In the genomic region with DNA sequence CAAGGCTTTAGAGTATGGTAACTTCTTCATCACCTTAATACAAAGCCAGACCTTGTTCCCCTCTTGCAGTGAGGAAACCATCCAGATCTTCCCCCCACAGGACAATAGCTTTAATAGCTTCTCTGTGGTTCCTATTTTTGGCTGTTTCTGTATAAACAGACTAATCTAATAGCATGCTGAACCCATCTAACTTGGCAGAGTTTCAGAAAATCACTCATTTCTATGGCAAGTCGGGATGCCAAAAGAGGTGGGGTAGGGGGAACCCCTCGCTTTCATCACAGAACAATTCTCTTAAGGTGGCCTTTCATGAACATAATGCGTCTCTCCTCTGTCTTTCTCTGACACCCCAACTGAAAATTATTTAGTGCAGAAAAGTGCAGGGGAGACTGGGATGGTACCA, we compare ENCODE assay signal across 28 mouse cellular contexts.
A peak's percentile ranks its signal among the peaks of the same experiment; 100 is the strongest.
DNase-seq lines count a peak whose midpoint lies in the region; ATAC-seq and TF ChIP-seq lines count a peak whose summit lies in the region.
"Had no signal": no experiment of that assay in that cellular context is flagged by ENCODE, and none has a peak within 500 bp of the region (broad histone marks: within the 10 kb centered on the region; RNA-seq: fewer than 3 reads in every experiment).

No protein-coding gene starts in this region.

- H3K9ac ChIP-seq in hindbrain, postnatal 0 days (replicated peaks; ENCODE audit: low read length) = no peak overlapping the region
- H3K9ac ChIP-seq in hindbrain, embryonic 16.5 days (ENCODE audit: low read depth, low read length) = no peak overlapping the region
- H3K9ac ChIP-seq in embryonic facial prominence, embryonic 14.5 days (ENCODE audit: low read depth, low read length) = no peak overlapping the region
- H3K9ac ChIP-seq in heart, embryonic 12.5 days = no peak overlapping the region
- H3K9ac ChIP-seq: forebrain, embryonic 15.5 days; limb, embryonic 12.5 days; liver, embryonic 12.5 days; neural tube, embryonic 12.5 days had no signal

- no peak overlapping the region for H3K4me3 ChIP-seq in hindbrain, postnatal 0 days (ENCODE audit: low read length)
- no peak overlapping the region for H3K4me3 ChIP-seq in hindbrain, embryonic 16.5 days (ENCODE audit: low read length)
- no peak overlapping the region for H3K4me3 ChIP-seq in embryonic facial prominence, embryonic 14.5 days (ENCODE audit: low read depth, low read length)
- H3K4me3 ChIP-seq in heart, embryonic 12.5 days = no peak overlapping the region
- H3K4me3 ChIP-seq: forebrain, embryonic 15.5 days; limb, embryonic 12.5 days; liver, embryonic 12.5 days; megakaryocyte, embryonic 14.5 days; neural tube, embryonic 12.5 days had no signal

- no peak for ATAC-seq in hindbrain, postnatal 0 days
- ATAC-seq in hindbrain, embryonic 16.5 days = no peak
- ATAC-seq in embryonic facial prominence, embryonic 14.5 days (ENCODE audit: low read depth) = peak; percentile 30; the same call in 1 of the 2 replicates
- ATAC-seq in heart, embryonic 12.5 days (ENCODE audit: insufficient number of reproducible peaks, low FRiP score) = no peak
- ATAC-seq: forebrain, embryonic 15.5 days; inflammation-experienced regulatory T-cells, adult 6 months; liver, embryonic 12.5 days had no signal

- no peak overlapping the region for H3K27ac ChIP-seq in hindbrain, postnatal 0 days
- no peak overlapping the region for H3K27ac ChIP-seq in hindbrain, embryonic 16.5 days (ENCODE audit: low read depth, low read length)
- H3K27ac ChIP-seq in embryonic facial prominence, embryonic 14.5 days (replicated peaks; ENCODE audit: low read depth, low read length) = 0 out of 2 replicates have a peak overlapping the region, but pooled peaks have one; percentile 24
- H3K27ac ChIP-seq in heart, embryonic 12.5 days (ENCODE audit: poor library complexity, severe bottlenecking) = no peak overlapping the region
- H3K27ac ChIP-seq: forebrain, embryonic 15.5 days; limb, embryonic 12.5 days; liver, embryonic 12.5 days; neural tube, embryonic 12.5 days had no signal

- no peaks in the 10 kb centered on the region for H3K36me3 ChIP-seq in hindbrain, postnatal 0 days (ENCODE audit: insufficient read depth, low read length)
- no peaks in the 10 kb centered on the region for H3K36me3 ChIP-seq in hindbrain, embryonic 16.5 days (ENCODE audit: control insufficient read depth, insufficient read depth, low read length)
- H3K36me3 ChIP-seq in embryonic facial prominence, embryonic 14.5 days (ENCODE audit: control insufficient read depth, insufficient read depth, low read length) = no peaks in the 10 kb centered on the region
- H3K36me3 ChIP-seq in heart, embryonic 12.5 days = no peaks in the 10 kb centered on the region
- H3K36me3 ChIP-seq: forebrain, embryonic 15.5 days; limb, embryonic 12.5 days; liver, embryonic 12.5 days; neural tube, embryonic 12.5 days had no signal

- H3K9me3 ChIP-seq in hindbrain, postnatal 0 days (ENCODE audit: low read length) = no peaks in the 10 kb centered on the region
- no peaks in the 10 kb centered on the region for H3K9me3 ChIP-seq in hindbrain, embryonic 16.5 days (ENCODE audit: control insufficient read depth, low read length)
- H3K9me3 ChIP-seq in embryonic facial prominence, embryonic 14.5 days (ENCODE audit: control insufficient read depth, low read length) = 0 out of 2 replicates have a peak, but pooled peaks cover 6% of the 10 kb centered on the region
- H3K9me3 ChIP-seq in heart, embryonic 12.5 days (replicated peaks) = 0 out of 2 replicates have a peak, but pooled peaks cover 9% of the 10 kb centered on the region
- H3K9me3 ChIP-seq: forebrain, embryonic 15.5 days; limb, embryonic 12.5 days; liver, embryonic 12.5 days; neural tube, embryonic 12.5 days had no signal

- H3K4me1 ChIP-seq in hindbrain, postnatal 0 days (ENCODE audit: insufficient read depth, low read length) = 0 out of 2 replicates have a peak, but pooled peaks cover 3% of the 10 kb centered on the region
- H3K4me1 ChIP-seq in hindbrain, embryonic 16.5 days (ENCODE audit: control insufficient read depth, insufficient read depth, low read depth, low read length) = peaks cover 4% of the 10 kb centered on the region
- H3K4me1 ChIP-seq in embryonic facial prominence, embryonic 14.5 days (ENCODE audit: control insufficient read depth, insufficient read depth, low read length) = peaks cover 24% of the 10 kb centered on the region
- peaks cover 11% of the 10 kb centered on the region for H3K4me1 ChIP-seq in heart, embryonic 12.5 days (replicated peaks)

- WGBS in hindbrain, postnatal 0 days = 45% methylated on average over 3 of the region's 3 CpGs
- WGBS in hindbrain, embryonic 16.5 days = 49% methylated on average over 3 of the region's 3 CpGs
- 52% methylated on average over 3 of the region's 3 CpGs for WGBS in embryonic facial prominence, embryonic 14.5 days
- 75% methylated on average over 3 of the region's 3 CpGs for WGBS in heart, embryonic 12.5 days

- peak; percentile 47 for DNase-seq in hindbrain, postnatal 0 days (ENCODE audit: low spot score)
- DNase-seq in lung, postnatal 10 days = peak; percentile 45
- no peak for DNase-seq in lung, postnatal 36 days
- peak; percentile 90 for DNase-seq in embryonic facial prominence, embryonic 14.5 days (ENCODE audit: low spot score)
- DNase-seq in embryo, embryonic 10 days (ENCODE audit: low spot score) = no peak
- DNase-seq: adrenal gland, postnatal 14 days; cerebellum, adult 8-10 months; cerebellum, postnatal 36 days; gastrocnemius, postnatal 14 days; heart, adult 11 months; heart, postnatal 10 days; kidney, adult 8-10 months; kidney, postnatal 14 days; layer of hippocampus, postnatal 36 days; lung, adult 2 months; midbrain, embryonic 14.5 days; right cerebral cortex, postnatal 14 days; spleen, adult 18-20 months; thymus, postnatal 14 days had no signal

- no peak overlapping the region for H3K4me2 ChIP-seq in hindbrain, postnatal 0 days (ENCODE audit: low read depth, low read length)
- H3K4me2 ChIP-seq in hindbrain, embryonic 16.5 days (ENCODE audit: low read length) = no peak overlapping the region
- no peak overlapping the region for H3K4me2 ChIP-seq in embryonic facial prominence, embryonic 14.5 days (ENCODE audit: low read depth, low read length)
- no peak overlapping the region for H3K4me2 ChIP-seq in heart, embryonic 12.5 days
- H3K4me2 ChIP-seq: forebrain, embryonic 15.5 days; heart, embryonic 11.5 days; limb, embryonic 12.5 days; liver, embryonic 12.5 days; neural tube, embryonic 12.5 days had no signal

- TF ChIP-seq CTCF in hindbrain, postnatal 0 days (IDR thresholded peaks at IDR 0.05; ENCODE audit: low read depth) = no peak

- H3K27me3 ChIP-seq in hindbrain, postnatal 0 days (ENCODE audit: insufficient read depth, low read length) = no peaks in the 10 kb centered on the region
- no peaks in the 10 kb centered on the region for H3K27me3 ChIP-seq in hindbrain, embryonic 16.5 days (replicated peaks; ENCODE audit: control insufficient read depth, insufficient read depth, low read length)
- no peaks in the 10 kb centered on the region for H3K27me3 ChIP-seq in embryonic facial prominence, embryonic 14.5 days (replicated peaks; ENCODE audit: control insufficient read depth, insufficient read depth, low read length)
- H3K27me3 ChIP-seq in heart, embryonic 12.5 days (replicated peaks) = no peaks in the 10 kb centered on the region
- H3K27me3 ChIP-seq: forebrain, embryonic 15.5 days; limb, embryonic 12.5 days; liver, embryonic 12.5 days; megakaryocyte, embryonic 14.5 days; neural tube, embryonic 12.5 days had no signal

Comparison
In these comparisons a context has a peak if more than half of its experiments do, and no peak if none do; other contexts are left out.
1. DNase-seq: peak in hindbrain, postnatal 0 days (single experiment), lung, postnatal 10 days (single experiment) and embryonic facial prominence, embryonic 14.5 days (single experiment); none in lung, postnatal 36 days (single experiment) and embryo, embryonic 10 days (single experiment).